Mouse (Mus musculus): ENCODE results near the gene Flrt1. TPM values are rescaled to one million over a fixed set of nuclear protein-coding genes. Genes with fewer than 3 reads are reported as not detected.

Flrt1 gene
- total and polyA plus RNA-seq, 3 experiments: not detected

- dilution Hi-C loops (cut with MboI; ENCODE audit: extremely low pct_ligation_motif_present, extremely low pct_unique_long_range_greater_than_20kb, low sequenced_read_pairs) (no loop called here), in situ Hi-C loops (cut with MboI; ENCODE audit: low pct_ligation_motif_present, low pct_unique_long_range_greater_than_20kb, low sequenced_read_pairs) (no loop called here)
- H3K4me3 ChIP-seq (replicated peaks in 1 of 3; ENCODE audit: low read depth in 2 of 3, low read length in 2 of 3, poor library complexity in 1 of 3): no peak overlapping the region
- no peak overlapping the region for H3K9ac ChIP-seq (ENCODE audit: insufficient read depth, low read depth)
- no peaks in the 10 kb centered on the region for H3K36me3 ChIP-seq (replicated peaks in 1 of 2; ENCODE audit: control insufficient read depth in 1 of 2, insufficient read depth in 1 of 2, low read length in 1 of 2)
- H3K79me2 ChIP-seq (replicated peaks; ENCODE audit: control insufficient read depth, extremely low read depth, insufficient read depth, poor library complexity, severe bottlenecking): no peaks in the 10 kb centered on the region
- H3K4me1 ChIP-seq (ENCODE audit: control insufficient read depth in 1 of 2, insufficient read depth in 2 of 2): peaks cover 0 to 7% of the 10 kb centered on the region in 2 experiments; a peak in 2 of 4 replicates
- TF ChIP-seq ZNF384 (IDR thresholded peaks at IDR 0.05; ENCODE audit: low read depth, low read length): no peak
- TF ChIP-seq GABPA (IDR thresholded peaks at IDR 0.05; ENCODE audit: insufficient replicate concordance, low read depth, low read length): no peak
- no peak for TF ChIP-seq BHLHE40 (IDR thresholded peaks at IDR 0.05; ENCODE audit: low read depth, low read length)
- TF ChIP-seq MYC (IDR thresholded peaks at IDR 0.05; ENCODE audit: low read depth, low read length): no peak
- no peak for TF ChIP-seq MXI1 (IDR thresholded peaks at IDR 0.05; ENCODE audit: low read depth, low read length)
- TF ChIP-seq EP300 (IDR thresholded peaks at IDR 0.05; ENCODE audit: low read length): no peak
- no peak for TF ChIP-seq MAZ (IDR thresholded peaks at IDR 0.05; ENCODE audit: low read depth, low read length)
- no peak for TF ChIP-seq ZKSCAN1 (IDR thresholded peaks at IDR 0.05; ENCODE audit: borderline replicate concordance, low read depth, low read length)
- TF ChIP-seq KAT2A (IDR thresholded peaks at IDR 0.05; ENCODE audit: insufficient replicate concordance, low read length): no peak
- TF ChIP-seq ETS1 (conservative IDR thresholded peaks at IDR 0.05; ENCODE audit: low read depth, low read length): no peak
- no peak for TF ChIP-seq JUND (conservative IDR thresholded peaks at IDR 0.05; ENCODE audit: low read depth, low read length)
- TF ChIP-seq SIN3A (IDR thresholded peaks at IDR 0.05; ENCODE audit: low read length): no peak
- no peak for TF ChIP-seq TCF12 (IDR thresholded peaks at IDR 0.05; ENCODE audit: low read depth, low read length)
- no peak for DNase-seq (ENCODE audit: extremely low read depth)
- H3K9me3 ChIP-seq (replicated peaks; ENCODE audit: low read length): no peaks in the 10 kb centered on the region
- peaks cover 97% of the 10 kb centered on the region for H3K27me3 ChIP-seq (replicated peaks)
- H3K4me2 ChIP-seq (ENCODE audit: insufficient read depth, low read depth, poor library complexity, severe bottlenecking): no peak overlapping the region
- no peak overlapping the region for H3K27ac ChIP-seq (ENCODE audit: insufficient read depth, low read depth)
These were observed 43.1 kb upstream of the Flrt1 start for GRCm38 (mm10) chr19:7148541-7149085.

GRCm38 (mm10) chr19:7148096-7148495 lies 42.6 kb upstream of the Flrt1 start:
- Histone ChIP-seq H3K27me3 (replicated peaks) (peaks cover 97% of the 10 kb centered on the region), H3K4me1 (ENCODE audit: control insufficient read depth in 1 of 2, insufficient read depth in 2 of 2) (peaks cover 0 to 10% of the 10 kb centered on the region in 2 experiments; a peak in 2 of 4 replicates), H3K4me2 (ENCODE audit: insufficient read depth, low read depth, poor library complexity, severe bottlenecking) (no peak overlapping the region), H3K36me3 (replicated peaks in 1 of 2; ENCODE audit: control insufficient read depth in 1 of 2, insufficient read depth in 1 of 2, low read length in 1 of 2) (no peaks in the 10 kb centered on the region), H3K79me2 (replicated peaks; ENCODE audit: control insufficient read depth, extremely low read depth, insufficient read depth, poor library complexity, severe bottlenecking) (no peaks in the 10 kb centered on the region), H3K9ac (ENCODE audit: insufficient read depth, low read depth) (no peak overlapping the region), H3K4me3 (replicated peaks in 1 of 3; ENCODE audit: low read depth in 2 of 3, low read length in 2 of 3, poor library complexity in 1 of 3) (no peak overlapping the region), H3K9me3 (replicated peaks; ENCODE audit: low read length) (no peaks in the 10 kb centered on the region), H3K27ac (ENCODE audit: insufficient read depth, low read depth) (no peak overlapping the region)
- in situ Hi-C loops (cut with MboI; ENCODE audit: low pct_ligation_motif_present, low pct_unique_long_range_greater_than_20kb, low sequenced_read_pairs) (no loop called here), dilution Hi-C loops (cut with MboI; ENCODE audit: extremely low pct_ligation_motif_present, extremely low pct_unique_long_range_greater_than_20kb, low sequenced_read_pairs) (no loop called here)
- DNase-seq (ENCODE audit: extremely low read depth): no peak
- TF ChIP-seq HCFC1 (IDR thresholded peaks at IDR 0.05; ENCODE audit: low read depth, low read length) (no peak), NELFE (IDR thresholded peaks at IDR 0.05; ENCODE audit: low read depth, low read length) (no peak), ZMIZ1 (IDR thresholded peaks at IDR 0.05; ENCODE audit: low read depth, low read length) (no peak), POLR2A (IDR thresholded peaks at IDR 0.05; ENCODE audit: low read depth, low read length) (no peak), TCF12 (IDR thresholded peaks at IDR 0.05; ENCODE audit: low read depth, low read length) (no peak), JUND (conservative IDR thresholded peaks at IDR 0.05; ENCODE audit: low read depth, low read length) (no peak), ZC3H11A (IDR thresholded peaks at IDR 0.05; ENCODE audit: low read depth, low read length) (no peak), SMC3 (IDR thresholded peaks at IDR 0.05; ENCODE audit: low read depth, low read length) (no peak), MYC (IDR thresholded peaks at IDR 0.05; ENCODE audit: low read depth, low read length) (no peak), BHLHE40 (IDR thresholded peaks at IDR 0.05; ENCODE audit: low read depth, low read length) (no peak), ZKSCAN1 (IDR thresholded peaks at IDR 0.05; ENCODE audit: borderline replicate concordance, low read depth, low read length) (no peak), KAT2A (IDR thresholded peaks at IDR 0.05; ENCODE audit: insufficient replicate concordance, low read length) (no peak), EP300 (IDR thresholded peaks at IDR 0.05; ENCODE audit: low read length) (no peak), CHD1 (IDR thresholded peaks at IDR 0.05; ENCODE audit: low read depth, low read length) (no peak), CTCF (conservative IDR thresholded peaks at IDR 0.05 in 1 of 2, IDR thresholded peaks at IDR 0.05 in 1 of 2; ENCODE audit: low read depth in 2 of 2, low read length in 2 of 2) (no peak), TBP (conservative IDR thresholded peaks at IDR 0.05; ENCODE audit: low read depth, low read length) (no peak), ETS1 (conservative IDR thresholded peaks at IDR 0.05; ENCODE audit: low read depth, low read length) (no peak), GABPA (IDR thresholded peaks at IDR 0.05; ENCODE audit: insufficient replicate concordance, low read depth, low read length) (no peak)

Measured in CH12.LX (cell line).